Mouse (Mus musculus): Measurements from ENCODE around the gene Mvp. TPM values are rescaled to one million over a fixed set of nuclear protein-coding genes. Genes with fewer than 3 reads are reported as not detected.

Gene Mvp
- 3.0 and 3.7 TPM in 2 replicates for polyA plus RNA-seq (2015; fragmentation: Nextera tagmentation; extraction: Ambion mirVana)

- WGBS: 79% methylated on average over 11 of the region's 11 CpGs
- peak within 1 kb of the TSS; percentile 21 for H3K4me3 ChIP-seq (replicated peaks; ENCODE audit: low read length)
- no peak within 1 kb of the TSS for H3K27ac ChIP-seq (ENCODE audit: low read length)
Measured at GRCm38 (mm10) chr7:127014320-127014719, at the start of gene Mvp. TSS of gene Mvp (minus strand) at chr7:127014621.

GRCm38 (mm10) chr7:127055026-127055585 is 40.7 kb upstream of the Mvp start:
- 76% methylated on average over 5 of the region's 5 CpGs for WGBS
- Histone ChIP-seq H3K9me3 (ENCODE audit: control insufficient read depth, low read length) (no peaks in the 10 kb centered on the region), H3K36me3 (ENCODE audit: control insufficient read depth, insufficient read depth) (no peaks in the 10 kb centered on the region), H3K4me3 (replicated peaks; ENCODE audit: low read length) (no peak overlapping the region), H3K27me3 (replicated peaks; ENCODE audit: control insufficient read depth, insufficient read depth, low read length) (no peaks in the 10 kb centered on the region), H3K4me1 (replicated peaks; ENCODE audit: control insufficient read depth, insufficient read depth, low read length) (no peaks in the 10 kb centered on the region), H3K9ac (replicated peaks; ENCODE audit: low read depth, low read length) (no peak overlapping the region), H3K4me2 (ENCODE audit: low read length) (no peak overlapping the region), H3K27ac (ENCODE audit: low read length) (no peak overlapping the region)
- ATAC-seq: no peak

More at GRCm38 (mm10) chr7:127014320-127014719, at the start of gene Mvp:
- Histone ChIP-seq H3K4me2 (ENCODE audit: low read length) (peak within 1 kb of the TSS; percentile 13; the same call in 1 of the 2 replicates), H3K9me3 (ENCODE audit: control insufficient read depth, low read length) (no peaks in the 10 kb centered on the region), H3K4me1 (replicated peaks; ENCODE audit: control insufficient read depth, insufficient read depth, low read length) (peaks cover 39% of the 10 kb centered on the region), H3K27me3 (replicated peaks; ENCODE audit: control insufficient read depth, insufficient read depth, low read length) (no peaks in the 10 kb centered on the region), H3K9ac (replicated peaks; ENCODE audit: low read depth, low read length) (no peak within 1 kb of the TSS), H3K36me3 (ENCODE audit: control insufficient read depth, insufficient read depth) (peaks cover 11% of the 10 kb centered on the region; the same call in 1 of the 2 replicates)
- ATAC-seq: no peak

DNA sequence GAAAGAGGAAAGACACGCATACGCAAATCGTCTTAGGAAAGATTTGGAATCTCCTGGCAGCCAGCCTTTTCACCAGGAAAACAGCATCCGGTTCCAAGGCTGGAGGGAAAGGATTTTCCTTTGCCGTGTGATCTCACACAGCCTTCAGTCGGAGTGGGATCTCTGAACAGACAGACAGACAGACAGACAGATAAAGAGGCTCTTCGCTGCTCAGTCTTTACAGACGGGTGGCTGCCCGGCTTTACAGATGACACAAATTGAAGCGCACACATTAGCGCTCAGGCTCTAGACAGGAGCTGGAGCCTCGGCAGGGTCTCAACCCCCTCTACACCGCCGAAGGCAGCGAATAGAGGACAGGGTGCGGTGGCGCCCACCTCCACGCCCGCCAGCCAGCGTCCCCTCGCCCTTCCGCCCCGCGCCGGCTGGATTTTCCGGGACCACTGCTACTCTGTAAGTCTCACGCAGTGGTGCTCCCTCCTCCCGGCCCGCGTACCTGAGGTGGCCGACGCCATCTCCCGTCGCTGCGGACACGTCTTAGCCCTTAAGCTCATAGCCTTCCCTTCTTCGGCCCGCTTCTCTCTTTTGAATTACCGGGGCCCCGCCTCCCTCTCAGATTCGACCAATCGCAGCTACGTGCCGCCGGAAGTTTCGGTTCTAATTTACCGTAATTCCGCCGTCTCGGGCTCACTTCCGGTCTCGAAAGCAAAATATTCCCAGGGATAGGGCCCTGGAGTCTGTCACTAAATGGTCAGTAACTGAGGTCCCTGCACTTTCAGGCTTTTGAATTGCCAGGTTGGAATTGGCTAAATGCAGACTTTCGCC is 27.6 kb upstream of the Mvp start, which contains the start of gene Kif22:
Gene Kif22 (minus strand): TSS at position 621 of the 822 bp plus-strand sequence.
- WGBS: 0% methylated on average over 53 of the region's 53 CpGs
- H3K36me3 ChIP-seq (ENCODE audit: control insufficient read depth, insufficient read depth): no peaks in the 10 kb centered on the region
- peak within 1 kb of the TSS; percentile 93 for H3K4me2 ChIP-seq (ENCODE audit: low read length)
- peak within 1 kb of the TSS; percentile 90 for H3K4me3 ChIP-seq (replicated peaks; ENCODE audit: low read length)
- peak; percentile 91 for ATAC-seq
- peaks cover 19% of the 10 kb centered on the region for H3K4me1 ChIP-seq (replicated peaks; ENCODE audit: control insufficient read depth, insufficient read depth, low read length)
- H3K9me3 ChIP-seq (ENCODE audit: control insufficient read depth, low read length): no peaks in the 10 kb centered on the region
- H3K27ac ChIP-seq (ENCODE audit: low read length): peak within 1 kb of the TSS; percentile 56
- H3K27me3 ChIP-seq (replicated peaks; ENCODE audit: control insufficient read depth, insufficient read depth, low read length): no peaks in the 10 kb centered on the region
- H3K9ac ChIP-seq (replicated peaks; ENCODE audit: low read depth, low read length): peak within 1 kb of the TSS; percentile 82

DNA sequence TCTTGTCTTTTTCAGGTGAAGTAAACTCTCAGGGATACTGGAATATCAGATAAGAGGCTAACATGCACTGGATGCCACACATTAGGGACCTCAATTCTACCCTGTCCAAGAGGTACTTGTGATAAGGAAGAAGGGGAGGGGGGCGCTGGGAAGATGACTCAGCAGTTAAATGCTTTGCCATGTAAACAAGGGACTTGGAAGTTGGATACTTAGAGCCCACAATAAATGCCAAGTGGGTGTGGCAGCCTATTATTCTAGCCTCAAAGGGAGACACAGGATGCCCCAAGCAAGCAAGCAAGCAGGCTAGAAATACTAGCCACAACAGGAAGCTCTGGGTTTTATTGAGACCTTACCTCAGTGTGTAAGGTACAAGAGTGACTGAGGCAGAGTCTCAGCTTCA is 16.8 kb upstream of the Mvp start:
- Histone ChIP-seq H3K4me1 (replicated peaks; ENCODE audit: control insufficient read depth, insufficient read depth, low read length) (peaks cover 7% of the 10 kb centered on the region), H3K36me3 (ENCODE audit: control insufficient read depth, insufficient read depth) (no peaks in the 10 kb centered on the region; the same call in 1 of the 2 replicates), H3K9me3 (ENCODE audit: control insufficient read depth, low read length) (no peaks in the 10 kb centered on the region), H3K4me2 (ENCODE audit: low read length) (no peak overlapping the region), H3K27ac (ENCODE audit: low read length) (no peak overlapping the region), H3K4me3 (replicated peaks; ENCODE audit: low read length) (no peak overlapping the region), H3K9ac (replicated peaks; ENCODE audit: low read depth, low read length) (no peak overlapping the region), H3K27me3 (replicated peaks; ENCODE audit: control insufficient read depth, insufficient read depth, low read length) (no peaks in the 10 kb centered on the region)
- ATAC-seq: no peak
- WGBS: 79% methylated on average over 1 of the region's 1 CpGs

- no peaks in the 10 kb centered on the region for H3K27me3 ChIP-seq (replicated peaks; ENCODE audit: control insufficient read depth, insufficient read depth, low read length)
- peaks cover 7% of the 10 kb centered on the region for H3K4me1 ChIP-seq (replicated peaks; ENCODE audit: control insufficient read depth, insufficient read depth, low read length)
- ATAC-seq: no peak
- 100% methylated on average over 1 of the region's 1 CpGs for WGBS
- no peak overlapping the region for H3K27ac ChIP-seq (ENCODE audit: low read length)
- H3K9me3 ChIP-seq (ENCODE audit: control insufficient read depth, low read length): no peaks in the 10 kb centered on the region
- H3K9ac ChIP-seq (replicated peaks; ENCODE audit: low read depth, low read length): no peak overlapping the region
- H3K36me3 ChIP-seq (ENCODE audit: control insufficient read depth, insufficient read depth): no peaks in the 10 kb centered on the region; the same call in 1 of the 2 replicates
- no peak overlapping the region for H3K4me2 ChIP-seq (ENCODE audit: low read length)
- no peak overlapping the region for H3K4me3 ChIP-seq (replicated peaks; ENCODE audit: low read length)
Measured at GRCm38 (mm10) chr7:127030172-127030571, 15.8 kb upstream of the Mvp start.

DNA sequence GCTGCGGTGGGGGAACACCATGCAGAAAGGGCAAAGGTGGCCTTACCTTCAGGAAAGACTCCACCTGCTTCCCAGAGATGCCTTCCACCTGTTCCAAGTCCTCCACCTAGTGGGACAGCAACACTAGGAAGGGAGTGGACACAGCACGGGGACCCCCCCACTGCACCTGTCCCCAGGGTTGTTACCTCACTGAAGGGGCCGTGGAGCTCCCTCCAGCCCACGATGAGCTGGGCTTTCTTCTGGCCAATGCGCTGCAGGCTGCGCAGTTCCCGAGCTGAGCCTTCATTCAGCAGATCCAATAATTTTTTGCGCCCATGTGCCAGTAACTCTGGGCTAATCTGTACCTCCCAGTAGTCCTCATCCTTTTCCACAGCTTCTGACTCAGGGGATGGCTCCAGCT is 13.5 kb upstream of the Mvp start:
- no peaks in the 10 kb centered on the region for H3K9me3 ChIP-seq (ENCODE audit: control insufficient read depth, low read length)
- peak overlapping the region; percentile 60 for H3K4me3 ChIP-seq (replicated peaks; ENCODE audit: low read length)
- H3K4me2 ChIP-seq (ENCODE audit: low read length): peak overlapping the region; percentile 71
- peak; percentile 1; the same call in 1 of the 2 replicates for ATAC-seq
- peaks cover 29% of the 10 kb centered on the region for H3K4me1 ChIP-seq (replicated peaks; ENCODE audit: control insufficient read depth, insufficient read depth, low read length)
- peaks cover 3% of the 10 kb centered on the region; the same call in 1 of the 2 replicates for H3K36me3 ChIP-seq (ENCODE audit: control insufficient read depth, insufficient read depth)
- peak overlapping the region; percentile 92 for H3K9ac ChIP-seq (replicated peaks; ENCODE audit: low read depth, low read length)
- H3K27me3 ChIP-seq (replicated peaks; ENCODE audit: control insufficient read depth, insufficient read depth, low read length): no peaks in the 10 kb centered on the region
- WGBS: 63% methylated on average over 8 of the region's 8 CpGs
- H3K27ac ChIP-seq (ENCODE audit: low read length): peak overlapping the region; percentile 99

- peaks cover 36% of the 10 kb centered on the region for H3K4me1 ChIP-seq (replicated peaks; ENCODE audit: control insufficient read depth, insufficient read depth, low read length)
- no peaks in the 10 kb centered on the region for H3K9me3 ChIP-seq (ENCODE audit: control insufficient read depth, low read length)
- whole genome bisulfite sequencing: under 1% methylated on average over 50 of the region's 63 CpGs
- H3K27me3 ChIP-seq (replicated peaks; ENCODE audit: control insufficient read depth, insufficient read depth, low read length): no peaks in the 10 kb centered on the region
- peak within 1 kb of the TSS; percentile 92 for H3K4me2 ChIP-seq (ENCODE audit: low read length)
- H3K27ac ChIP-seq (ENCODE audit: low read length): peak within 1 kb of the TSS; percentile 99
- peak within 1 kb of the TSS; percentile 60 for H3K4me3 ChIP-seq (replicated peaks; ENCODE audit: low read length)
- peak; percentile 92 for ATAC-seq
- peaks cover 7% of the 10 kb centered on the region for H3K36me3 ChIP-seq (ENCODE audit: control insufficient read depth, insufficient read depth)
- peak within 1 kb of the TSS; percentile 92 for H3K9ac ChIP-seq (replicated peaks; ENCODE audit: low read depth, low read length)
Measured at GRCm38 (mm10) chr7:127026984-127027726, 12.7 kb upstream of the Mvp start, which contains the start of gene Maz. TSS of gene Maz (minus strand) at chr7:127027037.

DNA sequence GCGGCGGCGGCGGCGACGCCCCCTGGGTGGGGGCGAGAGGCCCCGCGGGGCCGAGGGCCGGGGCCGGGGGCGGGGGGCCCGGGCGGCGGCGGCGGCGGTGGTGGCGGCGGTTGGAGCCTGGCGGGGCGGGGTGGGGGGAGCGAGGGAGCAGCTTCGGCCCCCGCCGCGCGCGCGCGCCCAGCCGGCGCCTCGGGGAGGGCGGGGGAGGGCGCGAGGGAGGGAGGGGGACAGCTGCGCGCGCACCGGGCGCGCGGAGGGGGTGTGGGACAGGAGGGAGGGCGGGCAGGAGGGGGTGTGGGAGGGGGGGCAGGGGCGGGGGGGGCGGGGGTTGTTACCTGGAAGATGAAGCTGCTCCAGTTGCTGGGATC is 12.2 kb upstream of the Mvp start:
- Histone ChIP-seq H3K36me3 (ENCODE audit: control insufficient read depth, insufficient read depth) (peaks cover 7% of the 10 kb centered on the region), H3K4me1 (replicated peaks; ENCODE audit: control insufficient read depth, insufficient read depth, low read length) (peaks cover 40% of the 10 kb centered on the region), H3K9ac (replicated peaks; ENCODE audit: low read depth, low read length) (peak overlapping the region; percentile 92), H3K4me2 (ENCODE audit: low read length) (peak overlapping the region; percentile 92; the same call in 1 of the 2 replicates), H3K9me3 (ENCODE audit: control insufficient read depth, low read length) (no peaks in the 10 kb centered on the region), H3K27me3 (replicated peaks; ENCODE audit: control insufficient read depth, insufficient read depth, low read length) (no peaks in the 10 kb centered on the region), H3K4me3 (replicated peaks; ENCODE audit: low read length) (peak overlapping the region; percentile 60), H3K27ac (ENCODE audit: low read length) (peak overlapping the region; percentile 99)
- 0 out of 2 replicates have a peak, but pooled peaks have one; percentile 0 for ATAC-seq
- WGBS: 5% methylated on average over 7 of the region's 48 CpGs

Data from forebrain, embryonic 16.5 days (tissue).